Mouse (Mus musculus) ES-Bruce4 (cell line): ENCODE measurements around the gene Frs3.

Experiments
- CTCF ChIP-seq: IDR thresholded peaks from one replicate; pipeline ENCODE4 v1.8.1; 2011; ENCODE audit warnings: low read depth, low read length
- EP300 ChIP-seq: IDR thresholded peaks from 2 replicates; pipeline ENCODE4 v1.6.1; 2011; ENCODE audit warnings: low read depth, low read length; ENCODE audit not compliant: insufficient read depth
- POLR2A ChIP-seq: IDR thresholded peaks from one replicate; pipeline ENCODE4 v1.8.1; 2011; ENCODE audit warnings: low read length; ENCODE audit not compliant: insufficient read depth

DNA sequence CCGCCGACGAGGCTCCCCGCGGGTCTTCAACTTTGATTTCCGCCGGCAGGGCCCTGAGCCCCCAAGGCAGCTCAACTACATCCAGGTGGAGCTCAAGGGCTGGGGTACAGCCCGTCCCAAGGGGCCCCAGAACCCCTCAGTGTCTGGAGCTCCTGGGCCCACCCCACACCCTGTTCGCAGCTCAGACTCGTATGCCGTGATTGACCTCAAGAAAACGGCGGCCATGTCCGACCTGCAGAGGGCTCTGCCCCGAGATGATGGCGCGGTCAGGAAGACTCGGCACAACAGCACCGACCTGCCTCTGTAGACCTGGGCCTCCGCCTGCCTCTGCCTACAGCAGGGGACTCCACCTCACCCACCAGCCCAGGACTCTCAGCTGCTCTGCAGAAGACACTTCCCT, 14.7 kb downstream of the Frs3 start:
- no peak for TF ChIP-seq CTCF
- no peak for TF ChIP-seq POLR2A
- TF ChIP-seq EP300, result no peak
